Mouse (Mus musculus) ES-E14 (cell line): Measurements from ENCODE around the gene Gm20538. TPM values are rescaled to one million over a fixed set of nuclear protein-coding genes. Genes with fewer than 3 reads are reported as not detected.

Experiments used
- DNase-seq: peaks from one replicate; pipeline ENCODE4 v3.0.0-alpha.2; 2013; ENCODE audit warnings: low read depth, low spot score
- H3K27ac ChIP-seq: 2 replicates; pipeline ENCODE4 v1.5.1; 2012; ENCODE audit warnings: low read depth, mild to moderate bottlenecking, low read length, moderate library complexity, mixed read lengths; ENCODE audit not compliant: poor library complexity, insufficient read depth, severe bottlenecking
- H3K36me3 ChIP-seq: 2 replicates; pipeline ENCODE4 v1.6.1; 2012; ENCODE audit warnings: mild to moderate bottlenecking, low read length, moderate library complexity, mixed read lengths; ENCODE audit not compliant: control insufficient read depth, poor library complexity, insufficient read depth, severe bottlenecking
- H3K4me1 ChIP-seq, 2 experiments: fragments of 150-350 bp in 1 of 2; sonication (generic) in 1 of 2; 2 replicates each; pipeline ENCODE4 v1.6.1; 2012; ENCODE audit warnings: low read length in 2 of 2, mild to moderate bottlenecking in 1 of 2, mixed read lengths in 1 of 2; ENCODE audit not compliant: control insufficient read depth in 2 of 2, insufficient read depth in 2 of 2, poor library complexity in 1 of 2
- H3K4me3 ChIP-seq, 2 experiments: fragments of 150-350 bp in 1 of 2; sonication (generic) in 1 of 2; 2 replicates each; pipeline ENCODE4 v1.5.1; 2012; ENCODE audit warnings: low read length in 2 of 2, low read depth in 1 of 2, mild to moderate bottlenecking in 1 of 2, mixed read lengths in 1 of 2; ENCODE audit not compliant: insufficient read depth in 1 of 2, poor library complexity in 1 of 2, severe bottlenecking in 1 of 2
- H3K9ac ChIP-seq: 2 replicates; pipeline ENCODE4 v1.6.1; 2012; ENCODE audit warnings: low read depth, mild to moderate bottlenecking, low read length, mixed read lengths; ENCODE audit not compliant: poor library complexity, insufficient read depth, severe bottlenecking
- H3K9me3 ChIP-seq: fragments of 150-350 bp; sonication (generic); 2 replicates; pipeline ENCODE4 v1.6.1; 2012; ENCODE audit warnings: low read depth, mild to moderate bottlenecking, low read length; ENCODE audit not compliant: control insufficient read depth, insufficient read depth
- CHD2 ChIP-seq: IDR thresholded peaks from 2 replicates; pipeline ENCODE4 v1.6.1; 2014; ENCODE audit warnings: mild to moderate bottlenecking, low read depth, low read length, inconsistent platforms
- HCFC1 ChIP-seq: IDR thresholded peaks from 2 replicates; pipeline ENCODE4 v1.6.1; 2012; ENCODE audit warnings: low read length, inconsistent platforms, borderline replicate concordance; ENCODE audit not compliant: insufficient read depth
- MAFK ChIP-seq: IDR thresholded peaks from 2 replicates; pipeline ENCODE4 v1.6.1; 2014; ENCODE audit warnings: mild to moderate bottlenecking, low read depth, low read length, inconsistent platforms; ENCODE audit not compliant: insufficient read depth
- ZC3H11A ChIP-seq: IDR thresholded peaks from 2 replicates; pipeline ENCODE4 v1.6.1; 2012; ENCODE audit warnings: low read depth, mild to moderate bottlenecking, inconsistent platforms, low read length, borderline replicate concordance
- ZNF384 ChIP-seq: IDR thresholded peaks from 2 replicates; pipeline ENCODE4 v1.6.1; 2012; ENCODE audit warnings: low read depth, low read length, inconsistent platforms
- in situ Hi-C, 2 experiments: fragments of 600-800 bp; cut with MboI; formaldehyde crosslinking; loops; one replicate each; pipeline ENCODE4 v1.15.1; 2025; ENCODE audit warnings: low sequenced_read_pairs in 2 of 2, inconsistent platforms in 1 of 2; ENCODE audit not compliant: unreplicated experiment in 2 of 2
- total RNA-seq: library from RNA; depleted of rRNA; stranded (reverse); fragments of 300-350 nt; gene quantifications from 2 replicates; pipeline ENCODE4 v1.2.3, GENCODE M21; 2012

The Gm20538 gene
- total RNA-seq, 1 experiment: not detected

- no peaks in the 10 kb centered on the region for H3K9me3 ChIP-seq
- DNase-seq: no peak
- TF ChIP-seq CHD2: no peak
- TF ChIP-seq ZC3H11A: no peak
- TF ChIP-seq ZNF384: no peak
- no peak for TF ChIP-seq HCFC1
- TF ChIP-seq MAFK: no peak
- H3K27ac ChIP-seq: no peak overlapping the region
- H3K4me3 ChIP-seq: no peak overlapping the region
- peaks cover 8% of the 10 kb centered on the region; the same call in 1 of the 2 replicates for H3K36me3 ChIP-seq
- in situ Hi-C loops: loop anchor here in 1 of 2 experiments (25.0 kb wide), 1 partner anchor 159 kb away; no protein-coding TSS in a partner anchor
- H3K9ac ChIP-seq: no peak overlapping the region
- H3K4me1 ChIP-seq: no peaks in the 10 kb centered on the region
Observed at GRCm38 (mm10) chr19:44578038-44578437, 25.4 kb upstream of the Gm20538 start.

- in situ Hi-C loops: loop anchor here in 1 of 2 experiments (25.0 kb wide), 1 partner anchor 161 kb away; no protein-coding TSS in a partner anchor
- no peak overlapping the region for H3K4me3 ChIP-seq
- no peak overlapping the region for H3K9ac ChIP-seq
- H3K36me3 ChIP-seq: peaks cover 21% of the 10 kb centered on the region
- no peak for DNase-seq
- no peaks in the 10 kb centered on the region for H3K9me3 ChIP-seq
- TF ChIP-seq ZC3H11A (no peak), ZNF384 (no peak), HCFC1 (no peak), MAFK (no peak), CHD2 (no peak)
- no peaks in the 10 kb centered on the region for H3K4me1 ChIP-seq
- no peak overlapping the region for H3K27ac ChIP-seq
Observed at GRCm38 (mm10) chr19:44576275-44576674, 23.6 kb upstream of the Gm20538 start.

GRCm38 (mm10) chr19:44567763-44568162 is 15.1 kb upstream of the Gm20538 start:
- no peak overlapping the region for H3K9ac ChIP-seq
- H3K4me1 ChIP-seq: peaks cover 0 to 2% of the 10 kb centered on the region in 2 experiments; a peak in 1 of 4 replicates
- H3K4me3 ChIP-seq: no peak overlapping the region
- H3K27ac ChIP-seq: no peak overlapping the region
- in situ Hi-C loops: no loop called here
- no peak for DNase-seq
- TF ChIP-seq ZNF384: no peak
- no peak for TF ChIP-seq ZC3H11A
- TF ChIP-seq CHD2: no peak
- TF ChIP-seq MAFK: no peak
- TF ChIP-seq HCFC1: no peak
- H3K9me3 ChIP-seq: no peaks in the 10 kb centered on the region
- H3K36me3 ChIP-seq: peaks cover 47% of the 10 kb centered on the region

- no peak for DNase-seq
- H3K9ac ChIP-seq: no peak overlapping the region
- no peaks in the 10 kb centered on the region for H3K9me3 ChIP-seq
- H3K4me3 ChIP-seq: no peak overlapping the region
- in situ Hi-C loops: no loop called here
- TF ChIP-seq HCFC1: no peak
- TF ChIP-seq CHD2: no peak
- TF ChIP-seq ZC3H11A: no peak
- TF ChIP-seq ZNF384: no peak
- TF ChIP-seq MAFK: no peak
- H3K4me1 ChIP-seq: peaks cover 0 to 2% of the 10 kb centered on the region in 2 experiments; a peak in 1 of 4 replicates
- H3K36me3 ChIP-seq: peaks cover 25% of the 10 kb centered on the region
- H3K27ac ChIP-seq: no peak overlapping the region
Observed at GRCm38 (mm10) chr19:44564006-44564405, 11.4 kb upstream of the Gm20538 start.

- H3K4me3 ChIP-seq: peak within 1 kb of the TSS; percentile 91 to 96
- H3K4me1 ChIP-seq: peaks cover 0 to 2% of the 10 kb centered on the region in 2 experiments; a peak in 1 of 4 replicates
- H3K9me3 ChIP-seq: no peaks in the 10 kb centered on the region
- TF ChIP-seq MAFK (no peak), HCFC1 (peak; percentile 75)
- no peak within 1 kb of the TSS for H3K27ac ChIP-seq
- H3K9ac ChIP-seq: peak within 1 kb of the TSS; percentile 95
- peak; percentile 96 for DNase-seq
- H3K36me3 ChIP-seq: peaks cover 16% of the 10 kb centered on the region
- in situ Hi-C loops: no loop called here
Observed at GRCm38 (mm10) chr19:44562652-44563206, 10.1 kb upstream of the Gm20538 start, which contains the start of gene Hif1an. Gene Hif1an, plus strand, starts transcription at chr19:44562850.
